Mouse (Mus musculus) hindbrain, embryonic 15.5 days (tissue): ENCODE measurements at regions not wholly inside any gene's neighbourhood (a gene's known extent, or its start where the extent isn't known, plus 50 kb on each side); places are given as distances from the start of the nearest gene placed in this dataset.

ENCODE experiments used
- ATAC-seq: fragments of 200-750 bp; cut with Nextera tagmentation; 2 replicates; pipeline ENCODE4 v1.8.0; 2017; ENCODE audit warnings: low read depth, moderate number of reproducible peaks, moderate TSS enrichment; ENCODE audit not compliant: low FRiP score
- H3K27ac ChIP-seq: fragments of 300-500 bp; sonication (generic); replicated peaks from 2 replicates; pipeline ENCODE4 v1.5.1; 2015; ENCODE audit warnings: mild to moderate bottlenecking, inconsistent platforms
- H3K27me3 ChIP-seq: fragments of 300-500 bp; sonication (generic); 2 replicates; pipeline ENCODE4 v1.6.1; 2015; ENCODE audit warnings: control low read depth, inconsistent platforms
- H3K36me3 ChIP-seq: fragments of 300-500 bp; sonication (generic); 2 replicates; pipeline ENCODE4 v1.6.1; 2015; ENCODE audit warnings: control low read depth, inconsistent platforms
- H3K4me1 ChIP-seq: fragments of 300-500 bp; sonication (generic); replicated peaks from 2 replicates; pipeline ENCODE4 v1.6.1; 2015; ENCODE audit warnings: control low read depth, inconsistent platforms
- H3K4me2 ChIP-seq: fragments of 300-500 bp; sonication (generic); 2 replicates; pipeline ENCODE4 v1.6.1; 2015; ENCODE audit warnings: moderate library complexity, mild to moderate bottlenecking, inconsistent platforms
- H3K4me3 ChIP-seq: fragments of 300-500 bp; sonication (generic); 2 replicates; pipeline ENCODE4 v1.5.1; 2015; ENCODE audit warnings: mild to moderate bottlenecking, inconsistent platforms
- H3K9ac ChIP-seq: fragments of 300-500 bp; sonication (generic); 2 replicates; pipeline ENCODE4 v1.6.1; 2015; ENCODE audit warnings: inconsistent platforms
- H3K9me3 ChIP-seq: fragments of 300-500 bp; sonication (generic); 2 replicates; pipeline ENCODE4 v1.6.1; 2016; ENCODE audit warnings: control low read depth, inconsistent platforms
- WGBS: fragments of 180-500 bp; shearing (Covaris S2); methylation state at CpG from one replicate; pipeline ENCODE4 v1.1.7; 2015; 5-methylcytosine and 5-hydroxymethylcytosine counted together

GRCm38 (mm10) chr3:60270463-60270862, 188.8 kb downstream of the Sucnr1 start:
- Histone ChIP-seq H3K36me3 (no peaks in the 10 kb centered on the region), H3K4me3 (no peak overlapping the region), H3K9me3 (no peaks in the 10 kb centered on the region), H3K27me3 (no peaks in the 10 kb centered on the region), H3K9ac (no peak overlapping the region), H3K27ac (no peak overlapping the region), H3K4me2 (no peak overlapping the region), H3K4me1 (no peaks in the 10 kb centered on the region)
- no peak for ATAC-seq
- WGBS = 72% methylated on average over 1 of the region's 1 CpGs

GRCm38 (mm10) chr3:60273744-60274143, 192.1 kb downstream of the Sucnr1 start:
- ATAC-seq = no peak
- H3K9me3 ChIP-seq = no peaks in the 10 kb centered on the region
- WGBS = 78% methylated on average over 1 of the region's 1 CpGs
- H3K36me3 ChIP-seq = no peaks in the 10 kb centered on the region
- H3K4me3 ChIP-seq = no peak overlapping the region
- H3K9ac ChIP-seq = no peak overlapping the region
- no peak overlapping the region for H3K4me2 ChIP-seq
- no peak overlapping the region for H3K27ac ChIP-seq
- H3K4me1 ChIP-seq = no peaks in the 10 kb centered on the region
- no peaks in the 10 kb centered on the region for H3K27me3 ChIP-seq

GRCm38 (mm10) chr3:60275249-60275838, 193.7 kb downstream of the Sucnr1 start:
- H3K27ac ChIP-seq = no peak overlapping the region
- H3K4me1 ChIP-seq = no peaks in the 10 kb centered on the region
- H3K9ac ChIP-seq = no peak overlapping the region
- ATAC-seq = no peak
- H3K36me3 ChIP-seq = no peaks in the 10 kb centered on the region
- H3K4me3 ChIP-seq = no peak overlapping the region
- no peaks in the 10 kb centered on the region for H3K27me3 ChIP-seq
- 90% methylated on average over 6 of the region's 6 CpGs for WGBS
- no peaks in the 10 kb centered on the region for H3K9me3 ChIP-seq
- no peak overlapping the region for H3K4me2 ChIP-seq

GRCm38 (mm10) chr3:60277791-60278190, 194.8 kb upstream of the Mbnl1 start:
- Histone ChIP-seq H3K9ac (no peak overlapping the region), H3K27ac (no peak overlapping the region), H3K36me3 (no peaks in the 10 kb centered on the region), H3K4me2 (no peak overlapping the region), H3K9me3 (no peaks in the 10 kb centered on the region), H3K27me3 (no peaks in the 10 kb centered on the region), H3K4me1 (no peaks in the 10 kb centered on the region), H3K4me3 (no peak overlapping the region)
- 86% methylated on average over 1 of the region's 1 CpGs for WGBS
- ATAC-seq = no peak

- Histone ChIP-seq H3K9me3 (no peaks in the 10 kb centered on the region), H3K9ac (no peak overlapping the region), H3K27me3 (no peaks in the 10 kb centered on the region), H3K36me3 (no peaks in the 10 kb centered on the region), H3K27ac (no peak overlapping the region), H3K4me1 (no peaks in the 10 kb centered on the region), H3K4me3 (no peak overlapping the region), H3K4me2 (no peak overlapping the region)
- ATAC-seq = no peak
These were observed 191.4 kb upstream of the Mbnl1 start for GRCm38 (mm10) chr3:60281229-60281628.

- H3K4me3 ChIP-seq = no peak overlapping the region
- H3K27ac ChIP-seq = no peak overlapping the region
- no peak for ATAC-seq
- no peaks in the 10 kb centered on the region for H3K9me3 ChIP-seq
- H3K9ac ChIP-seq = no peak overlapping the region
- no peaks in the 10 kb centered on the region for H3K36me3 ChIP-seq
- no peak overlapping the region for H3K4me2 ChIP-seq
- WGBS = 74% methylated on average over 3 of the region's 3 CpGs
- H3K4me1 ChIP-seq = no peaks in the 10 kb centered on the region
- no peaks in the 10 kb centered on the region for H3K27me3 ChIP-seq
These were observed 190.6 kb upstream of the Mbnl1 start for GRCm38 (mm10) chr3:60281959-60282495.

GRCm38 (mm10) chr3:60292142-60292541, 180.5 kb upstream of the Mbnl1 start:
- Histone ChIP-seq H3K4me2 (no peak overlapping the region), H3K9me3 (no peaks in the 10 kb centered on the region), H3K4me3 (no peak overlapping the region), H3K9ac (no peak overlapping the region), H3K4me1 (no peaks in the 10 kb centered on the region), H3K27ac (no peak overlapping the region), H3K36me3 (no peaks in the 10 kb centered on the region), H3K27me3 (no peaks in the 10 kb centered on the region)
- 77% methylated on average over 2 of the region's 2 CpGs for WGBS
- peak; percentile 86 for ATAC-seq

- H3K27me3 ChIP-seq = no peaks in the 10 kb centered on the region
- no peaks in the 10 kb centered on the region for H3K36me3 ChIP-seq
- H3K9ac ChIP-seq = no peak overlapping the region
- no peak overlapping the region for H3K4me2 ChIP-seq
- H3K27ac ChIP-seq = no peak overlapping the region
- no peaks in the 10 kb centered on the region for H3K4me1 ChIP-seq
- no peaks in the 10 kb centered on the region for H3K9me3 ChIP-seq
- ATAC-seq = no peak
- H3K4me3 ChIP-seq = no peak overlapping the region
- WGBS = 78% methylated on average over 2 of the region's 2 CpGs
These were observed 179.7 kb upstream of the Mbnl1 start for GRCm38 (mm10) chr3:60292940-60293339.

- ATAC-seq = no peak
- Histone ChIP-seq H3K4me1 (no peaks in the 10 kb centered on the region), H3K27me3 (no peaks in the 10 kb centered on the region), H3K4me3 (no peak overlapping the region), H3K4me2 (no peak overlapping the region), H3K27ac (no peak overlapping the region), H3K36me3 (no peaks in the 10 kb centered on the region), H3K9me3 (no peaks in the 10 kb centered on the region), H3K9ac (no peak overlapping the region)
- WGBS = 69% methylated on average over 3 of the region's 3 CpGs
These were observed 167.2 kb upstream of the Mbnl1 start for GRCm38 (mm10) chr3:60305399-60305798.

GRCm38 (mm10) chr3:60310402-60310801, 162.2 kb upstream of the Mbnl1 start:
- H3K27ac ChIP-seq = no peak overlapping the region
- WGBS = 86% methylated on average over 3 of the region's 3 CpGs
- no peak overlapping the region for H3K4me3 ChIP-seq
- no peaks in the 10 kb centered on the region for H3K9me3 ChIP-seq
- no peaks in the 10 kb centered on the region for H3K27me3 ChIP-seq
- H3K36me3 ChIP-seq = no peaks in the 10 kb centered on the region
- H3K4me1 ChIP-seq = no peaks in the 10 kb centered on the region
- no peak for ATAC-seq
- no peak overlapping the region for H3K9ac ChIP-seq
- no peak overlapping the region for H3K4me2 ChIP-seq

GRCm38 (mm10) chr3:60311178-60311577, 161.5 kb upstream of the Mbnl1 start:
- Histone ChIP-seq H3K9me3 (no peaks in the 10 kb centered on the region), H3K4me2 (no peak overlapping the region), H3K4me1 (no peaks in the 10 kb centered on the region), H3K36me3 (no peaks in the 10 kb centered on the region), H3K4me3 (no peak overlapping the region), H3K27me3 (no peaks in the 10 kb centered on the region), H3K9ac (no peak overlapping the region), H3K27ac (no peak overlapping the region)
- no peak for ATAC-seq
- 80% methylated on average over 3 of the region's 3 CpGs for WGBS

- WGBS = 33% methylated on average over 1 of the region's 1 CpGs
These were observed 152.3 kb upstream of the Mbnl1 start for GRCm38 (mm10) chr3:60320213-60320936.

GRCm38 (mm10) chr3:60323514-60323913, 149.1 kb upstream of the Mbnl1 start:
- no peak overlapping the region for H3K4me3 ChIP-seq
- no peak overlapping the region for H3K27ac ChIP-seq
- H3K9me3 ChIP-seq = no peaks in the 10 kb centered on the region
- no peaks in the 10 kb centered on the region for H3K36me3 ChIP-seq
- no peak overlapping the region for H3K9ac ChIP-seq
- no peaks in the 10 kb centered on the region for H3K27me3 ChIP-seq
- ATAC-seq = no peak
- H3K4me2 ChIP-seq = no peak overlapping the region
- no peaks in the 10 kb centered on the region for H3K4me1 ChIP-seq

More at GRCm38 (mm10) chr3:60320213-60320936, 152.3 kb upstream of the Mbnl1 start:
- Histone ChIP-seq H3K9ac (no peak overlapping the region), H3K27me3 (no peaks in the 10 kb centered on the region), H3K36me3 (no peaks in the 10 kb centered on the region), H3K4me1 (no peaks in the 10 kb centered on the region), H3K4me2 (no peak overlapping the region), H3K9me3 (no peaks in the 10 kb centered on the region), H3K27ac (no peak overlapping the region), H3K4me3 (no peak overlapping the region)
- no peak for ATAC-seq
